In the genomic region with DNA sequence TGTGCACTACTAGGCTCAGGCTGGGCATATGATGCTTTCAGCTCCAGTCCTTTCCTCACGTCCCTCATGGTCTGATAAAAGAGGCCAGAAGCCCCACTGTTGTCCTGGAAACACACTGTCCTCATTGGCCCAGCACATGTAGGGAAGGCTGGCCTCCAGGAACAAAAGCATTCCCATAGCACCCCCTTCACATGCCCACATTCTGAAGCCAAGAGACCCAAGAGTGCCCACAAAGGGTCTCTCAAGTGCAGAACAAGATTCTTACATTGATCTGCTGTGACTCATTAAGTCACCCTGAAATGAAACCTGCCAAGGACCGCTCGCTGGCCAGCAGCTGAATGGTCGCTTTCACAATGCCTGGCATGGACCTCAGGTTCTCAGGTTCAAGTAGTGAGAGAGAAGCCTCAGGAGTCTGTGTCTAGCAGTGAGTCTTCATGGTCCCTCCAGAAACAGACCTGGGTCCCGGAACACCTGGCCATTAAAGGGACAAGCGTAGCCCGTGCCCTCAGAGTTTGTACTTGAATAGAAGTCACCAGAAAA, we compare ENCODE assay signal across 21 mouse cellular contexts. TPM values are rescaled to one million over a fixed set of nuclear protein-coding genes. Genes with fewer than 3 reads are reported as not detected.
DNase-seq lines count a peak whose midpoint lies in the region.
"Had no signal": no experiment of that assay in that cellular context is flagged by ENCODE, and none has a peak within 500 bp of the region (broad histone marks: within the 10 kb centered on the region; RNA-seq: fewer than 3 reads in every experiment).

No protein-coding gene starts in this region.

- DNase-seq in lung, adult 18-20 months, result peak; percentile 26 to 44
- DNase-seq in lung, postnatal 14 days, result no peak
- peak; percentile 43 for DNase-seq in NIH3T3 (ENCODE audit: low read depth)
- peak; percentile 44 for DNase-seq in adrenal gland, postnatal 10 days
- peak; percentile 35 for DNase-seq in retina, embryonic 14.5 days (ENCODE audit: low spot score)
- DNase-seq in gastrocnemius, adult 18-20 months (ENCODE audit: low spot score), result no peak
- DNase-seq in layer of hippocampus, postnatal 14 days (ENCODE audit: low spot score in 2 of 2), result no peak
- DNase-seq: B cell, adult 2 months; cerebellum, adult 18-20 months; cerebellum, postnatal 25 days; forebrain, postnatal 0 days; gastrocnemius, postnatal 14 days; heart, adult 2 months; kidney, adult 11 months; kidney, postnatal 14 days; layer of hippocampus, adult 9-11 months; midbrain, embryonic 14.5 days; right cerebral cortex, postnatal 25 days had no signal

RNA-seq across cellular contexts. Expression of a gene that starts 20.3 kb away (rescaled TPM):
- total RNA-seq in adrenal gland, postnatal 10 days (2021), result under 1 TPM in 1 of 2 experiments, not detected in 1; 0.12 TPM
- not detected for total RNA-seq in gastrocnemius, adult 18-20 months (2021)
- 1 to 10 TPM; 8.3 to 8.8 TPM for total RNA-seq in layer of hippocampus, postnatal 14 days (2021)
- total RNA-seq: gastrocnemius, postnatal 14 days; liver, adult 2 months; megakaryocyte-erythroid progenitor cell, adult 5-6 weeks; monocyte, adult 5-6 weeks had no signal

RNA-seq across cellular contexts. Expression of a gene that starts 50.5 kb away (rescaled TPM):
- 1 to 10 TPM in 1 of 2 experiments, under 1 TPM in 1; 0.39 to 2.0 TPM for total RNA-seq in adrenal gland, postnatal 10 days (2021)
- total RNA-seq in gastrocnemius, adult 18-20 months (2021), result 1 to 10 TPM in 1 of 2 experiments, under 1 TPM in 1; 0.26 to 4.5 TPM
- under 1 TPM in 1 of 2 experiments, not detected in 1; 0.90 TPM for total RNA-seq in layer of hippocampus, postnatal 14 days (2021)

Comparison
In these comparisons a context has a peak if more than half of its experiments do, and no peak if none do; other contexts are left out.
1. DNase-seq: peak in lung, adult 18-20 months (2 of 2), NIH3T3 (single experiment), adrenal gland, postnatal 10 days (single experiment) and retina, embryonic 14.5 days (single experiment); none in lung, postnatal 14 days (single experiment), gastrocnemius, adult 18-20 months (single experiment) and layer of hippocampus, postnatal 14 days (0 of 2).
2. RNA of a gene that starts 20.3 kb away (total RNA-seq): 8.3 to 8.8 TPM in layer of hippocampus, postnatal 14 days; 0.12 TPM in adrenal gland, postnatal 10 days and not detected in gastrocnemius, adult 18-20 months; every median in the first group is over 4 times any median in the second.